Mouse (Mus musculus): ENCODE measurements at regions not wholly inside any gene's neighbourhood (a gene's known extent, or its start where the extent isn't known, plus 50 kb on each side); places are given as distances from the start of the nearest gene placed in this dataset.

DNA sequence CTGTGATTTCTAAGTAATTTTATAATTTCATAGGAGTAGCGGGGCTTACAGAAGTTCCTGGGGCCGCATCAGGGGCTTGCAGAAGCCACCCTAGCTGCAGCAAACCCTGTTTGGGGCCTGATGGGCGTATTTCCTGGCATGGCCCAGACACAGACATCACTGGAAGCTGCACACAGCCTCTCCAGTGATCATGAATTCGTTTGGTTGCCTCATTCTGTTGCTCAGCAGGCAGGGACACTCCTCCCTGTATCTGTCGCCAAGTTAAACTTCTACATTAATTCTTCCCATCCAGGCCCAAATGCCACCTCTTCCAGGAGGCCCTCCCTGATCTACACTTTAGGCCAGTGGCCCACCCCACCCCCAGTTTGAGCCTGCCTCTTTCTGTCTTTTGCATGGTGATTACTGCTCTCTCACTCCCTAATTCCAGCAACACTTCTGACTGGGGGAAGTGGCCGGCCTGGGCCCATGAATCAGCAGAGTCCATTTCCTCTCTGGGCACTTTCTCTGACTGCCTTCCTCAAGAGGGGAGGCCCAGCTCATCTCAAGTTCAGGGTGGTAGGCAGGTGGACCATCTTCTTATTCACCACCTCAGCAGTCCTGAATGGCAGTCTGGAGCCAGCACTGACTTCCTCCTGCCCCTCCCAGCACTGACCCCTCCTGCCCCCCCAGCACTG is 51.0 kb upstream of the Tmem189 start:
- intact Hi-C loops (cut with DNase I): no loop called here

More for the DNA sequence above, 51.0 kb upstream of the Tmem189 start:
- no peak for DNase-seq (ENCODE audit: low spot score in 2 of 2)
